Mouse (Mus musculus) ovary, postnatal 14 days (tissue): ENCODE measurements around the gene Rflnb.
"Not testable (repeated sequence)": the region's sequence is repeated elsewhere in the genome, so short reads cannot be mapped to it uniquely, and the experiment has no call there.

Experiments
- DNase-seq: peaks from one replicate; pipeline ENCODE4 v3.0.0; 2022; ENCODE audit warnings: low spot score

The Rflnb gene

DNA sequence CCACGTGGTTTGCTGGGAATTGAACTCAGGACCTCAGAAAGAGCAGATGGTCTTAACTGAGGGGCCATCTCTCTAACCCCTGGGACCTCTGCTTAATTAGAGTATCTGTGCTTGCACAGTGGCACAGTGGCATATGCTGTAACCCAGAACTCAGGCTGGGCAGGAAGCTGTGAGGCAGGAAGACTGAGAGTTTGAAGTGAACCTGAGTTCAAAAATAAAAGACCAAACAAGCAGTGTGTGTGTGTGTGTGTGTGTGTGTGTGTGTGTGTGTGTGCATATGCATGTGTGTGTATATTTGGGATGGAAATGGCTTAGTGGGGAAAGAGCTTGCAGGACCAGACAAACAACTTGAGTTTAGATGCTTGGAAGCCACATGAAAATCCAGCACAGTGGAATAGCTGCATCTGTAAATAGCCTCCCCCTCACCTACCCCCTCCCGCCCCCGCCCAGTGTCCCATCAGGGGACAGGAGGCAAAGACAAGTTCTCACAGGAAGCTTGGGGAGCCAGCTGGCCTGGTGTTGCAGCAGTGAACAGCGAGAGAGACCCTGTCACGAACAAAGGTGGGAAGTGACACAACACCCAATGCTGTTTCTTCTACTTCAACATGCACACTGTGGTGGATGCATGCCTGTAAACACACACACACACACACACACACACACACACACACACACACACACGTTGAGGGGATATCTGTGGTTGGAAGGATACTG, 10.2 kb upstream of the Rflnb start:
- DNase-seq, result no peak

DNA sequence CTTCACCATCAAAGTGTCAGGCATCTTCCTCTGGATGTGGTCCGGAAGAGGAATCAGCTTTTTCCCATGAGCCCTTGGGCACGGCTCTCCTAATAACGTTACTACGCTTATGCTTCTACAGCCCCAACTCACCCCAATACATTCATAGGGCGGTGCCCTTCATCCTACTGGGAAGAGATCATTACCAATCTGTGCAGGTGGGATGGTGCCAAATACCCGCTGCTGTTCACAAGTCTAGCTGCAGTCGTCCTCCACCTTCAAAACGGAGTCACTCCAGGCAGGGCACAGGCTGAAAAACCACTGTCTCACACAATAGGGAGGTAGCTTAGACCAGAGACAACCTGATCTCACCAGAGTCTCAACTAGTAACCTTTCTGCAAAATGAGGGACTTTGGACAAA, 7.6 kb upstream of the Rflnb start:
- DNase-seq, result no peak

DNA sequence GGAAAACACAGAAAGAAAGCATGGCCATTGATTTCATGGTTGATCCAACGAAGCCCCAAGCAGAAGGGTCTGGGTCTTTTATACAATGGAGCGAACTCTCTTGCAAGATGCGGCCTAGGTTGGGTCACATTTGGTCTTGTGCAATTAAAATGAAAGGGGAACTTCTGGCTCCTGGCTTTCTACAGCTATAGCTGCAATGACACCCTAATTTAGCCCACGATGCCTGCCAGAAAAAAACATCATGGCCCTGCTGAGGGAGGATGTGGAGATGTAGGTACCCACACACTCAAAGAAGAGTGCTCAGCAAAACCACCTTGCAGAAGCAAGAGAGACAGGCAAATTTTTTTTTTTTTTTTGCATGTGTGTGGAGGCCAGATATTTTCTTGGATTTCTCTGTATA, 6.3 kb upstream of the Rflnb start:
- DNase-seq, result no peak

DNA sequence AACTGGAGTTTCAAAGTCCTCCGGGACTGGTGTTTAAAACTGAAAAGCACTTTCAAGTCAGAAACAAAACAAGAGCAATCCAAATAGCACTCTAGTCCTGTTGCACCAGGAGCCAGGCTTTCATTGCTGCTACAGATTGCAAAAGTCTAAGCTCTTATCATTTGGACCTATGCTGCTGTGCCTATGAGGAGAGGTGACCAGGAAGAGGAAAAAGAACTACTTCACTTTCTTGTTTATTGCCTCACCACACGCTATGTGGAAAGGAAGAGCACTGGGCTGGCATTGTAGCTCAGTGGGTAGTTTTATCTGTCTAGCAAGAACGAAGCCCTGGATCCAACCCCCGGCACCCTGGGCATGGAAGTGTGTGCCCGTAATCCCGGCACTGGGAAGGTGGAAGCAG, 5.8 kb upstream of the Rflnb start:
- DNase-seq, result no peak

DNA sequence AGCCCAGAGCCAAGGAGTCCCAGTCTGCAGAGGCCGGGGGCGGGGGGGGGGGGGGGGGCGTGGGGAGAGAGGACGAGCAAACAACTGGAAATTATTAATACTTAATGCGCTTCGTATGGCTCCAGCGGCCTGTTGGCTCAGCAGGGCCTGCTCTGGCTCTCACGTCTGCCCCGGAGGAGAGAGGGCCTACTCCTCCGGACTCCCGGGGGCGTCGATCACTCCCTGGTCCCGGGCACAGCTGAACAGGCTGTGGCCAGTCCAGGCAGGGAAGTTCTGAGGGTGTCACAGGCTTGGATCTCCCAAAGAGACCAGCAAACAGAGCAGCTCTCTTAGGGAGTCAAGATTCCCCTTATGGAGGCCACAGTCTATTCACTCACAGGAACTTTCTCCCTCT, 487 bp upstream of the Rflnb start:
- DNase-seq, result peak; percentile 33

DNA sequence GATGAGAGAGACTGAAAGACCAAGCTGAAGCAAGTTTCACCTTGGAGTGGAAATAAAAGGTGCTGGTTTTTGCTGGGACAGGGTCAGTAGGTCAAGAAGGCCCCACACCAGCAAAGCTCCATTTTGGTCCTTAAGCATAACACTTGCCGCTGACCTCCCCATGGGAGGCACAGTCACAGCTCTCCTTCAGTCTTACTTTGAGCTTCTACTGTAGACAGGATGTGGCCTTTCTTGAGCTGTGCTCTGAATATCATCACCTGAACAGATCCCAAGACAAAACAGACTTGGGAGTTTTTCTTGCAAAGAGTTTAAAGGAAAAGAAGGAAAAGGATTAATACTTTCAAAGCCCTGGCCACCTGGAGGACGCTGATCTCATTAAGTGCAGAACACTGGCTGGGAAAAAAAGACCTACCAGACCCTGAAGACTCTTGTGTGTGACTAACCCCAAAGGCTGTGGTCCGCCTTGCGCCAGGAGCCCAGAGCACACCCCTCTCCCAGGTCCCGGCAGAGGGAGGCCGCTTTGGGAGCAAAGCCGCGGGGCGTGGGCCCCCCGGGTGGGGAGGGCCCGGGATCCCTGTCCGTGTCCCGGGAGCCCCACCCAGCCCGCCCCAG, 949 bp downstream of the Rflnb start:
- no peak for DNase-seq

DNA sequence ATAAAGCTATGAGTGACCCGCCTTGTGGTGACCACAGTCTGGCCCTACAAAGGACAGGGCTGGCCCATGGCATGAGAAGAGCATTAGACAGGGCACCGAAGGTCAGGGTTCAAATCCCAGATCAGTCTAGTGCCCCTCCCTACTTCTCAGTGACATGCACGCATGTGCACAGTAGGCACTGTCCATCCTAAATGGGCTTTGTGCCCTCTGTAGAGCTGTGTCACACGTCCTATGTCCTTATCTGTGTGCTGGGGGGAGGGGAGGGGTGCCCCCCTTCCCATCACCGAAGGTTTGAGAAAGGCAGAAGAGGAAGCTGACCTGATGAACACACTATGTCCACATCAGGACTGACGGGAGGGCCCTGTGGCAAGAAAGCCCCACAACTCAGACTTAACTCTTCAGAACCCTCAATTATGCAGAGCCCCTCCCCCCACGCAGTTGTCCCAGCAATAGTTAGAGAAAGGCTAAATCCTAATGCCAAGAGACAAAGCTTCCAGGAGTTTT, 2.5 kb downstream of the Rflnb start:
- no peak for DNase-seq

DNA sequence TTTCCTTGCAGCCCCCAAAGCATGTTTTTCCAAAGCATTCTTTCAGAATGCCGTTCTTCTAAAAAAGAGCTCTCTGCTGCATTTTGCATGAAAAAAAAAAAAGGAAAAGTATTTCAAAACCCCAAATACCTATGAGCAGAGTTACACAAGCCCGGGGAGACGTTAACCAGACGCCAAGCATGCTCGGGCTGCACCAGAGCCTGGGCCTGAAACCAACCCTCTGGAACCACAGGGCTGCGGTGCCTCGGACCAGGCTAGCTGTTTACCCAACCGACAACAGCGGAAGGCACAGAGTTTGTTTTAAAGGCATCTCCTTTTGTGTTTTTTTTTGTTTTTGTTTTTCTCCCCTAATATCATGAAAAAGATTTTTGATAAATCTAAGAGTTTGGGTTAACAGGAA, 6.7 kb downstream of the Rflnb start:
- DNase-seq, result no peak

DNA sequence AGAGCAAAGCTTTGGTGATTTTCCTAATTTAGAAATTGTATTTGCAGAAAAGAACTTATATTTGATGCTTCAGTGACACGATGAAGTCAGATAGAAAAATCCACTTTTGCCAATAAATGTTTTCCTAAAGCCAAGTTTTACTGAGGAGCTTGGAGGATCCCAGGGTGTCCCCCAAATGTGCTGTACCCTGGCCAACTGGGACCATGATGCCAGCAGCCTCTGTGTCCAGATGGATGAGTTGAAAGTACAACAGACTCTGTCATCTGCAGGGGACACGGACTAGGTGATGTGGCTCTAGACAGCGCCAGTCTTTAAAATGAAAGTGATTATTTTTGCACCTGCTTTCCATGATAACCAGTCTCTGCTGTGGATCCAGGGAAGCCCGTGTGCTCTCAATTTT, 7.7 kb downstream of the Rflnb start:
- no peak for DNase-seq

DNA sequence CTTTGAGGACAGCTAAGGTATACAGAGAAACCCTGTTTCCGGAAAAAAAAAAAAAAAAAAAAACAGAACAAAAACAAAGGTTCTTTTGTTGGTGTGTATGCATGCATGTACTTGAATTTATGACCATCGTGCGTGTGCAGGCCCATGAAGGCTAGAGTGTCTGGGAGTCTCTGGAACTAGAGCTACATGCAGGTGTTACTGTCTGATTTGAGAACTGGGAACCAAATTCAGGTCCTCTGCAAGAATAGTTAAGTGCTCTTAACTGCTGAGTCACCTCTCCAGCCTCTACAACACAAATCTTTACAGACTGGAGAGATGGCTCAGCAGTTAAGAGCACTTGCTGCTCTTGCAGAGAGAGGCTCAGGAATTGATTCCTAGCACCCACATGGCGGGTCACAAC, 11.8 kb downstream of the Rflnb start:
- no peak for DNase-seq

DNA sequence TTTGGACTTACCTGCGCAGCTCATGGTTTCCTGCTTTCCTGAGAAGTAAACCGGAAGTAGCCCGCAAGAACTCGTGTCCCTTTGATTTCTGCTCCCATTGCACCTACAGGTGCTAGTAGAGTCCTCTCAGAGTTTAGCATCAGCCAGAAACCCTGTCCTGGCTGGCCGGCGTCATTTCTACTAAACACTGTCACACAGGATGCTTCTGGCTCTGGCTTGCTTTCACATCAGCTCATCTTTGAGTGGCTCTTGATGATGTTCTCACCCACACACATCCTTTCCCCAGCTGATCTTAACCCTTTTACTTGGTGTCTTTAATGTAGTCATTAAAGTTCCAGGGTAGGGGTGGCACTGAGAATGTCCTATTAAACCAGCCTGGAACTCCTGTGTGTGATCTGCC, 12.3 kb downstream of the Rflnb start:
- no peak for DNase-seq

DNA sequence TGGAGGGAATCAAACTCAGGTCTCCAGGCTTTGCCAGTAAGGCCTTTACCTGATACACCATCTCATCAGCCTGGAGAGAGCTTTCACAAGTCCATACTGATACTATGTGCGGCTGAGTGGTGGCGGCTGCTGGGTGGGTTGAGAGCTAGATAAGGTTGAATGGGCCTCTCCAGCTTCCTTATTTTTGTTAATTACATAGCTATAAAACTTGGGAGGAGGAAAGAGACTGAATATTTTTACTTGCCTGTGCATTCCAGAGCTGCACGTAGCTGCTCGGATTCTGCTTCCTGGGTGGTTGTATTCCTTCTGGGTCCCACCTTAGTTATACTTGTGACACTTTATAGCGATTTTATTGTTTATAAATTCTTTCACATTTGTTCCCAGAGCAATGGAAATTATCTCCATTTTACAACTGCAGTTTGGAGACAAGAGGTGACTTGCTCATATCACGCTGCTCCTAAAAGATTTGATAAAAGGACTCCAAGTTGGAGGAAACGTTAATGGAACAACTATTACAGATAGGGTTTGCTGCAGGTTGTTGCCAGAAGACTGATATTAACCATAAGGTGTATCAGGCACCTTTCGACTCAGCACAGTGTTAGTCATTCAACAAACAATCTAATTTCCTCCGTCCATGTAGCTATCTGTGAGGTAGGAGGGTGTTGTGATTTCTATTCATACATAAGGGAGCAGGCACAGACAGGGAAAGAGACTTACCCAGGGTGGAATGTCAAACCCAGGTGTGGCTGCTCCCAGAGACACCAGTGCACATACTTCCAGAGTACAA, 16.6 kb downstream of the Rflnb start:
- DNase-seq, result no peak

DNA sequence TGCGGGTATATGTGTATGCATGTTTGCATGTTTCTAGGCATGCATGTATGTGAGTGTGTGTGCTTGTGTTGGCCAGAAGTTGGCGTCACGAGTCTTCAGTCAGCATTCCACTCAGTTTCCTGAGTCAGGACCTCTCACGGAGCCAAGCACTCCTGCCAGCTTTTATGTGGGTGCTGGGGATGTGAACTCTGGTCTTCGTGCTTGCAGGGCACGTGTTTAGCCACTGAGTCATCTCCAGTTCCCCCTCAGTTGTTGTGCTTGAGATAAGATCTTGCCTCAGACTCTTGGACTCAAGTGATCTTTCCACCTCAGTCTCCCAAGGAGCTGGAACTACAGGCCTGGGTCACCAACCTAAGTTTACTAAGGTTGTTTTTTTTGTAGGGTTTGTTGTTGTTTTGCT, 18.5 kb downstream of the Rflnb start:
- DNase-seq, result no peak

DNA sequence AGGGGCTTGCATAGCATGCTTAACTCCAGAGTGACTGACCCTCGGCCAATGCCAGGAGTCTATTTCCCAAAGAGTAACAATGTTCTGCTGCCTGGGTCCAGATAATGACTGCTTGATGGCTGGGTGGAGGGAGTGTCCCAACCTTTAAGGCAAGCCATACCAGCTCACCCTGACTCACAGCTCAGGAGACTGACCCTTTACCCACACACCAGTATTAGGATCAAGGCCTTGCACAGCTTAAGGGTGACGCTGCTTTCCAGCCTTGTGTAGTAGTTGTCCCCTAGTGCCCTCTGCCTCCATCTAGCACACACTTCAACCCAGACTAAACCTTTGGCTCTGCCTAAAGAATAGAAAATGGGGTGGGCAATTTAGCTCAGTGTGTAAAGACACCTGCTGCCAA, 19.4 kb downstream of the Rflnb start:
- DNase-seq, result no peak

DNA sequence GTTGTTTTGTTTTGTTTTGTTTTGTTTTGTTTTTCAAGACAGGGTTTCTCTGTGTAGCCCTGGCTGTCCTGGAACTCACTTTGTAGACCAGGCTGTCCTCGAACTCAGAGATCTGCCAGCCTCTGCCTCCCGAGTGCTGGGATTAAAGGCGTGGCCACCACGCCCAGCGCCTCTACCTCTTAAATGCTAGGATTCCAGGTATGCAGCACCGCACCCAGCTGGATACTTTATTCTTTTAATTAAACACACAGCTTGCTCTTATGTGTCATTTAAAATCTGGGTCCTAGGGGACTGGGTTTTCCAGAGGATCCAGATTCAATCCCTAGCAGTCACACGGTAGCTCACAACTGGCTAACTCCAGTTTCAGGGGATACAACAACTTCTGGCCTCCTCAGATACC, 23.3 kb downstream of the Rflnb start:
- not testable (repeated sequence) for DNase-seq

DNA sequence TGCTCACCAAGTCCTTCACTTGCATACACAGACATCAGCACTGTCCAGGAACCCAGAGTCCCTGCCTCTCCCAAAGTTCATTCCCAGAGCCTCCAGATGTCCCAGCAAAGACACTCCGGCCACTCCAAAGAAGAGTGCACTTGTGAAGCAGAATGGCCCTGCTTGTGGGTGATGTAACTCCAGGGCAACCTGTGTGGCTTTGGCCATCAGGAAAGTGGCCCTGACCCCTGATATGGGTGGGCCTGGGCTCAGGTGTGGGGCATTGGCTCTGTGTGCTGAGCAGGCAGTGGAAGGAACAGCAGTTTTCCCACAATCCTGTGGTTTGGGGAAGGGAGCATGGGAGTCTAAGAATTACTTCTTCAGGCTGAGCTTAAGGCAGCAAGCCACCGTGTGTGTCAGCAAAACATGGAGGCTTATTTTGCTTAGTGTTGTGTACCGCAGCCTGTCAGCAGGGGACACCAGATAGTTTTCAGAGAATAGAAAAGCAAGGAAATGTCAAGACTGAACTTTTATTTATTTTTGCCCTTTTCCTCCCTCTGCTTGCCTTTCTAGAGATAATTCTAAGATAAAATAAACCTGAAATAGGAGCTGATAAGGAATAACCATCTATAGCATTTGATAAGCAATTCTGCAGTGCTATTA, 26.2 kb downstream of the Rflnb start:
- peak; percentile 6 for DNase-seq

DNA sequence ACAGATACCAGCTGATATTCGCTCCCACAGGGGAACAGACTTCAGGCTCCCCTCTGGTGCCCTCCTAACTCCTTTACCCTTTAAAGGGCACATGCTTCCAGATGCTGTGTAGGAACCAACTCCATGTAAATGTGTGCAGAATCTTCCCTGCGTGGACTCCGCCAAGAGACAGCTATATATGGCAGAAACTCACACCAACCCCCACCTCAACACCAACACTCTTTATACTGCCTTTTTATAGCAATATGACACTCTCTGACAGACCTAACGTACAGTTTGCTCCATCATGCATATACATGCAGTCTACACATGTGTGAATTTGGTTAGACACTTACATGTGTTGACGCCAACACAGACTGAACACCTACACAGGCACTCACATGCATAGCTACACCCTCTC, 26.9 kb downstream of the Rflnb start:
- DNase-seq, result no peak

DNA sequence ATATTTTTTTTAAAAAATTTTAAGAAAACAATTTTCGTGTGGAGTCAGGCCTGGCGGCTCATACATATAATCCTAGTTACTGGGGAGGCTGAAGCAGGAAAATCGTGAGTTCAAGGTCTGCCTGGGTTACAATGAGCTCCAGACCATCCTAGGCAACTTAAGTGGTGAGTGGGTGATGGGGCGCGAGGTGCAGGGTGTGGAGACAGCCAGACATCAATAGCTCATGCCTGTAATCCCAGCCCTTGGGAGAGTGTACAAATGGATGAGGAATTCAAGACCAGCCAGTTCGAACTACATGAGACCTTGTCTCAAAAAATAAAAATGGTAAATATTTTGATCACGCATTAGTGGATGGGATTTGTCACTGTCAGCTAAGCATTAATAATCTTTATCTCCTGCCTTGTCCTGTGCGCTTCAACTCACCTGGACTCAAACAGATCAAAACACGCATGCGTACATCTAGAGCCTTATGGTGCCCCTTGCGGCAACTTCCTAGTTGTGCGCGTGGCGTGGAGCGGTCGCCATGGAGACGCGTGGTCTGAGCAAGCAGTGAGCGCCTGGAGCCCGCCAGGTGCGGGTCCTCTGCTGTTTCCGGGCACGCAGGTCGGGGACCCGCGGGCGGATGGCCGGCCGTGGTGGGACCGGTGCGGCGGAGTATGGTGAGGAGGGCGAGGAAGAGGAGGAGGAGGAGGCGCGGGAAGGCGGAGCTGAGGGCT, 28.0 kb downstream of the Rflnb start, which contains the start of gene 1700016K19Rik:
Gene 1700016K19Rik, plus strand, starts transcription at position 473 of the 716 bp plus-strand sequence.
- peak; percentile 62 for DNase-seq

DNA sequence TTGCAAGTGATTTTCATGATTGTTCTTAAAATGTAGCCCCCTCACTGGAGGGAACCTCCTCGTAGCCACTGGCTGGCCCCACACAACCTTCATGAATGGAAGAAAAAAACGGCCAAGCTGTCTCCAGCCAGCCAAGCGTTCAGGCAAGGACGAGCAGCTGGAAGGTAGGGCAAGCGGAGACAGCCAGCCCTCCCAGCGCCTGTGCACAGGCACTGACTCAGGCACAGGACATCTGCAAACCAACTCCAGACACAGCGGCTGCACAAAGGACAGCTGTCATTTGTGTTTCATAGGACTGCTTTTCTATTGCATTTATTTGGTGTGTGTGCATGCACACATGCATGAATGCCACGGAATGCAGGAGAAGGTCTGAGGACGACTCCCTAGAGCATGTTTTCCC, 33.2 kb downstream of the Rflnb start:
- DNase-seq, result no peak

DNA sequence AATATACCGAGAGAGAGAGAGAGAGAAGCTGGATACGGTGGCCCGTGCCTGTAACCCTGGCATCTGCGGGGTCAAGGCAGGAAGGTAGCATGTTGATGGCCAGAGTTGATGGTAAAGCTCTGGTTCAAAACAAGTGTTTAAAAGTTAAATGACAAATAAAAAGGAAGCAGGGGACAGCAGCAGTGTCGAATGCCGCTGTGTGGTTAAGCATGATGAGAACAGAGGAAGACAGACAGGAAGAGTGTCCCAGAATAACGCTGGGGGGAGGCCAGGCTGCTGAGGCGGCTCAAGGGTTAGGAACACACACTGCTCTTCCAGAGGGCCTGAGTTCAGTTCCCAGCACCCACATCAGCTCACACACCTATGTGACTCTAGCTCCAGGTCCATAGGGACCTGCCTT, 35.1 kb downstream of the Rflnb start:
- DNase-seq, result no peak

DNA sequence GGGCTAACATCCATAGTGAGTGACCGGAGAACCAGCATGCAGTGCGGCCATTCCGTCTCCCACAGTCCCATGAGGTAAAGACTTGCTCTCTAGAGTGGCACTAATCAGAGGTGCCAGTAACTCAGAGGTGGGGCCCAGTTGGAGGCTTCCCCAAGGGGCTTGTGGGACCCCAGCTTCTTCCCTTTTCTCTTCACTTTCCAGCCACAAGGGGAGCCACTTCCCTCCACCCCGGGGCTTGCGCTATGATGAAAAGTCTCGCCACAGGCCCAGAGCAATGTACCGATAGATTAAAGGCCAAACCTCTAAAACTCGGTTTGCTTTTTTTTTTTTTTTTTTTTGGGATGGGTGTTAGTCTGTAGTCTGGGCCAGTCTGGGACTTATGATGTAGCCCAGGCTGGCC, 35.7 kb downstream of the Rflnb start:
- DNase-seq, result no peak
